Mouse (Mus musculus): ENCODE measurements at regions not wholly inside any gene's neighbourhood (a gene's known extent, or its start where the extent isn't known, plus 50 kb on each side); places are given as distances from the start of the nearest gene placed in this dataset.

DNA sequence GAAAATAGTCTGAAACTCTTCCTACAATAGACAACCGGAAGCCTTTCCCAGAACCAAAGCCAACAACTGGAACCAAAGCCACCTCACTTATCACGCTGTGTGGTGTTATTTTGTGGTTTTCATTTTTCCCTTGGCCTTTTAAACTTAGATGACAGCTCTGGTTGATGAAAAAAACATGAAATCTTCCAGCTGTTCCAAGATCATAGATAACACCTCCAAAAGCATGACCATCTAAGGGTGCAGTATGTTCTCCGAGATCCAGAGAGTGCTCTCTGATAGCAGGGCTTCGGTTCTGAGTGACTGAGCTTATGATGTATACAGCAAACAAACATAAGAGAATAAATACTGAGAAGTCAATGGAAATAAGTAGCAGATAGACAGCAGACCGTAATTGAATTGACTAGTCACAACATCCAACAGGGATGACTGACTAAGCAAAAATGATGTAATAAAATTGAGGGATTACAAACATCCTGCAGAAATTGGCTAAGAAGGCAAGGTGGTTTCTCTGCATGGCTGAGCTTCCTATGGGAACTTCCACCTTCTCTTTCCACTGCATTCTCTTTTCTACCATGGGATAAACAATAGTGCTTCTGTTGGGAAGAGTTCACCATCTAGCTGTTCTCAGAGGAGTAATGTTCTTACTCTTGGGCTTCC, 74.8 kb upstream of the Akirin2 start:
- no peak for ATAC-seq (replicated peaks; ENCODE audit: poor library complexity, severe bottlenecking)

DNA sequence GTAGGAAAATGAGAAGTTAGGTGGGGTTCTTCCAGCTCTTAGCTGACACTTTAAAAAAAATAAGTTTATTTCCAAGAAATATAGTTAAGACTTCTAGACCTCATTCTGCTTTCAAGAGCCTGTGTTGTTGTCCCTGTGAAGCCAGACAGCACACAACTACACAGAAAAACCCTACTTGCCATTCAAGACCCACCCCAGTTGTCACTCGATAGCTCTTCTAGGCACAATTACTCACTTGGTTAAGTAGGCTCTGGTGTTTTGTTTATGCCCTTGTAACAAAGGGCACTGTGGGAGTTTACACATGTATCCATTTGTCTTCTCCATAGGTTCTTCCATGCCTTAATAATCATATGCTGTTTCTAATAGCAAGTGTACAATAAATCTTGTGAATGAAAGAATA, 66.5 kb upstream of the Akirin2 start:
- ATAC-seq (replicated peaks; ENCODE audit: poor library complexity, severe bottlenecking): no peak

DNA sequence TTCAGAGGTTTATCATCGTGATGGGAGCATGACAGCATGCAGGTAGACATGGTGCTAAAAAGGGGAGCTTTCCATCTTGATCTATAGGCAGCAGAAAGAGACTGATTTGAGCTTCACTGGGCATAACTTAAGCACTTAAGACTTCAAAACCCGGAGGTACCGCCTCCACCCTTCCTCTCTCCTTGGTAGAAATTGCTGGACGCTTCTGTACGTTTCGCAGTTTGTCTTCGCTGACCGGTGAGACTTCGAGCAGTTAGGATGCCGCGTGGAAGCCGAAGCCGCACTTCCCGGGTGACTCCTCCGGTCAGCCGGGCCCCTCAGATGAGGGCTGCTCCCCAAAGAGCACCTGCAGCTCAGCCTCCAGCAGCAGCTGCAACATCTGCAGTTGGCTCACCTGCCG, 65.2 kb upstream of the Akirin2 start:
- ATAC-seq (replicated peaks; ENCODE audit: poor library complexity, severe bottlenecking): peak; percentile 84

DNA sequence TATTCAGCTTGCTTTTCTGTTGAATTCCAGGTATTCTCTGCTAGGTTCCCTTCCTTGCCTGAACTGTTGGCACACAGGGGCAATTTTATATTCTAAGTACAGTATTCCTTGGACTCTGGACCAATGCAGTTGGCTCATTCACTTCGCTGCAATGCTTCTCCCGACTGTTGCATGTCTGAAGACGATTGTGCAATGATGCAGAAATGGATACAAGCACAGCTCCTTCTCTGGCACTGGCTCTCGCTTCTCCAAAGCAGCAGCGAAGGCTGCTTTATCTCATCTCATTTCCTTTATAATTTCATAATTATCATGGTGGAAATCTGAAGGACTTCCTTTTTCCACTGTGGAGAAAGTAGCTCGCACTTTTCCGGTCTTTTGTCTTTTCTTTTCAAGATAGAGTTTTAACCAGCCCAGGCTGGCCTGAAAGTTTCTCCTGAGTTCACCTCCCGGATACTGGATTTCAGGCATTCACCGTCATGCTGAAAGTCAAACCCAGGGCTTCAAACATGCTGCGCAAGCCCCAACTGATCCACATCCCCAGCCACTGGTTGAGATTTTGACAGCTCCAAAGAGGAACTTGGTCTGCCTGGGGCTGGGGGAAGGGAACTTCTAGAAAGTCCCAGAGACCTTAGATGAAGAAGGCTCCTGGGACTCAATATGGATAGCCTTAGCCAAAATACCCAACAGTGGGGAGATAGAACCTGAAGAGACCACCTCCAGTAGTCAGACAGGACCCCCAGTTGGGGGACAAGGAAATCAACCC, 55.6 kb upstream of the Akirin2 start:
- peak; percentile 98 for ATAC-seq (replicated peaks; ENCODE audit: poor library complexity, severe bottlenecking)

DNA sequence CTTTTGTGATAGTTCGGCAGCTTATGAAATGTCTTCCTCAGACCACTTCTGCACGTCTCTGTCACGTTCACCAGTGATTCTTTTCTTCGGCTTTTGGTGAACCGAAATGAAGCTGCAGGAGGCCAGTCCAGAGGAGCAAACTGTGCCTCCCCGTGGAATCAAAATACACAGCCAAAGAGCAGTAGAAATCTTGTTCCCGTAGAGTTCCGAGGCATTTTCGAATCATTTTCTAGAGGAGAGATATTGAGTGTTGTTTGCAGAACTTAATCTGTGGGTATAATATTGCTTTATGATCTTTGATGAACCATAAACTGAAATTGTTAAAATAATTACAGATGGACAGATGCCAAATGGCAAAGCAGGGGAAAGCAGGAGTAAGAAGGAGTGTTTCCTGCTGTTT, 52.4 kb upstream of the Akirin2 start:
- no peak for ATAC-seq (replicated peaks; ENCODE audit: poor library complexity, severe bottlenecking)

DNA sequence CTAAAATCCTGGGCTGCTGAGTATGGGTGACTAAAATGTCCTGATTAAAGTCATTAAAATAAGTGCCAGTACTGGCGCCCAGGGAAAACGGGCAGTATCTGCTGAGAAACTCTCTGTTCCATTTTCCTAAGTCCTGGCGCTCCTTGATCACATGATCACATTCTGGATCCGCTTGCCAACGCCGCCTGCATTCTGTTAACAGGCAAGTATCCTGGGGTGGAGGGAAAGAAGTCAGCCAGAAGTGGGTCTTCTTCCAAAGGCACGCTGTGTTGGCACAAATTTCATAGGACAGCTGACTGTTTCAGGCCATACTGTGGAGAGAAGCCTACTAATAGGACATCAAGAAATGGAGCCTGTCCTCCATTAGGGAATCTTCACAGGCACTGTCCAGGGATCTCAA, 52.0 kb upstream of the Akirin2 start:
- ATAC-seq (replicated peaks; ENCODE audit: poor library complexity, severe bottlenecking): no peak

DNA sequence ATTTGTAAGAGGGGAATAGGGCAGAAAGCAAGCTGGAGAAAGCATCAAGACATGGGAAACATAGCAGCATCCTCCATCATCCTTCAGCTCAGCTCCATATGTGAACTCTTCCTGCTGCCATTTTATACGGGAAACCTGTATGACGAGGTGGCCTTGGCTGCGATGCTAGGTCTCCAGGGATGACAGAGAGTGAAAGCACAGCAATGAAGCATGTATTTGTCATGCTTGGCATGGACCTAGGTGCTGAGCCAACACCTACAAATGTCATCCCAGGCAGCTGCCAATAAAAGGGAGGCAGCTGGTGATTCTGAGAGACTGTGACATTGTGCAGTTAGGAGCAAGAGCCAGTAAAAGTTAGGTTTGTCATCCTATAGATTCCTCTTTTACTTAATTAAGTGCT, 51.0 kb upstream of the Akirin2 start:
- ATAC-seq (replicated peaks; ENCODE audit: poor library complexity, severe bottlenecking): no peak
